Mouse (Mus musculus) ovary, postnatal 36 days (tissue): ENCODE results near the gene Cct8l1.

Source experiments
- DNase-seq: peaks from one replicate; pipeline ENCODE4 v3.0.0; 2022; ENCODE audit warnings: low spot score, mixed read lengths

Gene Cct8l1

GRCm38 (mm10) chr5:25515767-25516166 is at the start of gene Cct8l1:
Gene Cct8l1 (plus strand): TSS chr5:25516067.
- DNase-seq = no peak

DNA sequence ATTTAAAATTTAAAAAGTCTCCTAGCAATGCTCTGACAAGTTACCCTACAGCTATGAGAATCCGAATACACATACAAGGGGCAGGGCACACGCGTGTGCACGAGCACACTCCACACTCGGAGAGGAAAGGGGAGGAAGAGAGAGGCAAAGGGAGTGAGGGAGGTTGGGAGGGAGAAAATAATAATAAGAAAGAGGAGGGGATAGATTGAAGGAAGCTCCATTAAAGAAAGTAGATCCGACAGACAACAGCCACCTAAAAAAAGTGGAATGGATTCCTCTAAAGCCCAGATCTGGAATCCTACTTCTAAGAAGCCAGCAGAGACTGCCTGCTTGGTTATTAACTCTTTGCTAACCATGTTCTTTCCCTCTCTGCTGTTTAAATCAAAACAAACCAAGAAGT is 43.8 kb upstream of the Cct8l1 start:
- no peak for DNase-seq

DNA sequence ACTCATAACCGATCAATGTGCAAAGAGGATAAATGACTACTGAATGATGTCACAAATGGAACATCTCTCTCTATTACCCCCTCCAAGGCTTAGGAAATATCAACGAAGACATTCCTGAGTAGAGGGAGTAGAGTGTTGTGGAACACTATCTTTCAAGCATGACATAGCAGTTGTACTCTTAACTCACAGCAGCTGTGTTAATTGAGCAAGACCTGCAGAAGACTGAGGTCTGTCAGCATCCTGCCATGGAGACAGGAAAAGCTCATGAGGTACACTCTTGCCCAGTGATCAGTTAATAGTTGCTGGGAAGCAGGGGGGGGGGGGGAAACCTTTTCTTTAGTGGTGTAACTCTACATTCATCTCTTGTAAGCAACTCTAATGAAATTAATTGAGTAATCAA is 40.1 kb upstream of the Cct8l1 start:
- no peak for DNase-seq

DNA sequence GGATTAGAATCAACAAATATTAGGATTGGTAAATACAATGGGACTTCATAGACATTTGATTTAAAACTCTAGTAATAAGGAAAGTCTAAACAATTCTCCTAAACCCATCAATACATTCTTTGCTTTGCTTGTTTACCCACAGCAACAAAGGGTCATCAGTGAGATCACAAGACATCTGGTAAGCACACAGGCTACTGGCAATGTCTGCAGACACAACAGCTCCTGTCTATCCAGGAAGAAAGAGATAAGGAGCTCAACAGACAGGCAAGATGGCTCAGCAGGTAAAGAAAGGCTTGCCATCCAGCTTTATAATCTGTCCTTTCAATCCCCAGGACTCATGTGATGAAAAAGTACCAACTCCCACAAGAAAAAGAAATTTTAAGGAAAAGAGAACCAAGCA is 37.0 kb upstream of the Cct8l1 start:
- no peak for DNase-seq

DNA sequence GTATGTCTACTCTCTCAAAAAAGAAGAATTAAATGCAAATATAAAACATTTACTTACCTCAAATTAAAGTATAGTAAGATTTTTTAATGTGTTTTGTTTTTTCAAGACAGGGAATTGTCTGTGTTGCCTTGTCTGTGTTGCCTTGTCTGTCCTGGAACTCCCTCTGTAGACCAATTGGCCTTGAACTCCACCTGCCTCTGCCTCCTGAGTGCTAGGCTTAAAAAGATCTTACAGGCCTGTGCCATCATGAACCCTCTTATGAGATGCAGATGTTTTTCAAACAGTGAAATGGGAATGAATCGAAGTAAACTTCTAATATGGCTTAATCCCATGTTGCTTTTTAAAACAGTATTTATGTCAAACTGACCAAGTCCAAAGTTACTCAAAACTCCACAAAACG is 19.2 kb upstream of the Cct8l1 start:
- no peak for DNase-seq

GRCm38 (mm10) chr5:25497369-25497719 is 18.5 kb upstream of the Cct8l1 start:
- no peak for DNase-seq

DNA sequence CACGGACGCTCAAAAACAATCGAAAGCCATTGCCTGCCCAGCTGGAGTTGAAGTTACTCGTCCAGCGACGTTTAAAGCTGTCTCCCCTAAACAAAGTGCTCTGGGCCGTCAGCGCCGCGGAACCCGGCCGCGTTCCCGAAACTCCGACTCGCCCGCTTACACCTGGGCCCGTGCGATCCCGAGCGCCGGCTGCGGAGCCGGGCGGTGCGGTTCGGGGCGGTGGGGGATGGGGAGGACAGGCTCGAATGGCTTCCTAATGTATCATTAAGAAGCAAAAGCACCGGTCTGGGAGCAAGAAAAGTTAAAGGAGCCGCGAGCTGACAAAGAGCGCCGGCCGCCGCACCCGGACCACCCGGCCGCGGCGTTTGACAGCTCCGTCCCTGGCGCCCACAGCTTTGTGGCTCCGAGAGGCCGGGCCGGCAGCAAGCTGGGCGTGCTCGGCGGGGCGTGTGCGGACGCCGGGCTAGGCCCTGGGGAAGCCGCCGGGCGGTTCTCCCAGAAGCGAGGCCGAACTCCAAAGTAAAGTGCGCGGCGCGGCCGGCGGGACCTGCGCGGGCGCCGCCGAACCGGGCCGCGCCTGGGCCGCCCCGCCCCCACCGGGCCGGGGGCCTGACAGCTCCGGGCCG is 18.0 kb upstream of the Cct8l1 start:
- no peak for DNase-seq

DNA sequence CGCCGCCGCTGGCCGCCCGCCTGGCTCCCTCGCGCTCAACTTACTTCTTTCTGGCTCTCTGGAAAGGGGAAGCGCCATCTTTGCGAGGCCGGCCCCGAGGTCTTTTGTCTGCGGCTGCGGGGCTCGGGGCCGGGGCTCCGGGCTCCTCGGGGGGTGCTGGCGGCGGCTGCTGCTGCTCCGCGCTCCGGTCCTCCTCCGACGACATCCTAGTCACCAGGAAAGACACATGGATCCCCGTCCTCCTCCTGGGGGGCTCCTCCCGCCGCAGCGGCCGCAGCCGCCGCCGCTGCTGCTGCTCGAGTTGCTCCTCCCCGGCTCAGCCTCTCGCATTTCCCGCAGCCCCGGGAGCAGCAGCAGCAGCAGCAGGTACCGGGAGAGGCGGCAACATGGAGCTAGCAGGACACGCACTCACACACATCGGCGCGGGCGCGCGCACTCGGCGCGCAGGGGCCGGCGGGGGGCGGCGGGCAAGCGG is 17.5 kb upstream of the Cct8l1 start, which contains the start of gene Kmt2c:
Kmt2c (minus strand) TSS at position 438 of the 475 bp plus-strand sequence.
- no peak for DNase-seq

GRCm38 (mm10) chr5:25498821-25499422 is 16.9 kb upstream of the Cct8l1 start:
- DNase-seq = peak; percentile 82

GRCm38 (mm10) chr5:25499423-25500398 is 16.2 kb upstream of the Cct8l1 start:
- peak; percentile 99 for DNase-seq

GRCm38 (mm10) chr5:25500686-25501085 is 15.2 kb upstream of the Cct8l1 start:
- no peak for DNase-seq

DNA sequence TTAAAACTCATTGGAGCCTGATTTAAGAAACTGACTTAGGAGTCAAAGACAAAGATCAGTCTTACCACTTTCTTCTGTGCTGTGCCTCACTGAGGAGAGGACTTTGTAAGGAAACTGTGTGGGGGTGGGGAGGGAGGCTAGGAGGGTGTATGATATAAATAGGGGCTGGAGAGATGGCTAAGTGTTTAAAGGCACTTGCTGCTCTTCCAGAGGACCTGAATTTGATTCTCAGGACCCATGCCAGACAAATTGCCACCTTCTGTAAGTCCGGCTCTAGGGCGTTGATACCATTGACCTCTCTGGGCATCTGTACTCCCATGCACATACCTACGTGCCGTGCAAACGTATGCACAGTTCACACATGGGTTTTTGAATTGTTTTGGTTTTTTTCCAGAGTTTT is 9.8 kb upstream of the Cct8l1 start:
- DNase-seq = no peak

DNA sequence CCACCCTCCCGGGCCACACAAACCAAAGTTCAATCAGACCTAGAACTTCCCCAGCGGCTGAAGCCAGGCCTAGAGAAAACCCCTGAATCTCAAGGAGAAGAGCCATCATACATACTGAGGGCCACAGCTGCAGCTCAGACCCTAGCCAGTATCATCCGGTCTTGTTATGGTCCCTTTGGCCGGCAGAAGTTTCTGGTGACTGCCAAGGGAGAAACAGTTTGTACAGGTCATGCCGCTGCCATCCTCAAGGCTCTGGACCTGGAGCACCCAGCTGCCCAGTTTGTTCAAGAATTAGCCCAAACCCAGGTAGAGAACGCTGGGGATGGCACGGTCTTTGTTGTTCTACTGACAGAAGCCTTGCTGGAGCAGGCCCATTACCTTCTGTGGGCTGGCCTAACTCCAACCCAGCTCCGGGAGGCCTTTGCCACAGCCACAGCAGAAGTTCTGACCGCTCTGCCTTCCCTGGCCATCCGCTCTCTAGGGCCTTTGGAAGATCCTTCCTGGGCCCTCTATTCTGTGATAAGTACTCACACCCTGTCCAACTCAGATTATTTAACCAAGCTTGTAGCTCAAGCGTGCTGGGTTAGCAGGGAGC is 531 bp downstream of the Cct8l1 start:
- DNase-seq = no peak

DNA sequence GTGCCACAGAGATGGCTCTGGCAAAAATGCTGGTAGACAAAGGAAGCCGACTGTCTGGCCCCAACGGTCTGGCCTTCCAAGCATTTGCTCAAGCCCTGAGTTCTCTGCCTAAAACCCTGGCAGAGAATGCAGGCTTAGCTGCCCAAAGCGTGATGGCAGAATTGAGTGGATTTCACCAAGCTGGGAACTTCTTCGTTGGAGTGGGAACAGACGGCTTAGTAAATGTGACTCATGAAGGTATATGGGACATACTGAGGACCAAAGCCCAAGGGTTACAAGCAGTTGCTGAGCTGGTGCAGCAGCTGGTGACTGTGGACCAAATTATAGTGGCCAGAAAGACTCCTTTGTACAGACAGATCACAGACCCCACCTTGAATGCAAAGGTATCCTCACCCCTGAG is 1.7 kb downstream of the Cct8l1 start:
- no peak for DNase-seq

DNA sequence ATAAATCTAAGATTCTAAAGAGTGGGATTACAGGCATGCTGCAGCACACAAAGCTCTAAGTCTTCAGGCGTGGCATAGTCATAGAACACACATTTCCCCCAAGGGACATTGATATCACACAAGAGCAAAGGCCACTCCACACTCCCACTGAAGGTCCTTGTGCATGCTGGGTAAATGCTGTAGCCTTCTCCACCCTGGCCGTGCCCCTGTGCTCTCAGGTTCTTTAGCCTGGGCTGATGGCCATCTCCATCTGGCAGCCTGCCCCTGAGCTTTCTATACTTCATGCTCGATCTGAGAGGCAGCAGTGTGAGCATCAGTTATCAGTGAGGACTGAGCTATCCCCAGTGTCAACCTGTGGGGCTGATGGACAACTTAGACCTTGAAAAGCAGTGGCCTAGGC is 4.0 kb downstream of the Cct8l1 start:
- no peak for DNase-seq

DNA sequence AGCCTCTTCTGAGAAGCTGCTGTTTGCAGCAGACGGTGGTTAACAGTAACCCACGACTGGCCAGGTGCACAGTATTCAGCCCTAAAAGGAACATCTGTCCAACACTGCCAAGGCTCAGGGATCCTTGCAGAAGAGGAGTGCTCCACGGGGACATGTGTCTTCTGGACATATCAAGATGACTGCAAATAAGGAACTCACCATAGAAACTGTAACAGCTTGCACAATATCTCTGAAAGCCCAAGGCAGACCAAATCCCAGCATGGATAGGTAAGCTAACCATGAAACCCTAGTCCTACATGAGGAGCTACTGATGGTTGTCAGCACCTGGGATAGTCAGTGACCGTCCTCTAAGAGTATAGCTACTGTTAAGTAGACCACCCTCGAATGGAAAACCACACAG is 5.6 kb downstream of the Cct8l1 start:
- DNase-seq = no peak

- peak; percentile 10 for DNase-seq
Observed at GRCm38 (mm10) chr5:25526116-25526515, 10.2 kb downstream of the Cct8l1 start.

GRCm38 (mm10) chr5:25526926-25527325 is 11.1 kb downstream of the Cct8l1 start:
- DNase-seq = peak; percentile 33

DNA sequence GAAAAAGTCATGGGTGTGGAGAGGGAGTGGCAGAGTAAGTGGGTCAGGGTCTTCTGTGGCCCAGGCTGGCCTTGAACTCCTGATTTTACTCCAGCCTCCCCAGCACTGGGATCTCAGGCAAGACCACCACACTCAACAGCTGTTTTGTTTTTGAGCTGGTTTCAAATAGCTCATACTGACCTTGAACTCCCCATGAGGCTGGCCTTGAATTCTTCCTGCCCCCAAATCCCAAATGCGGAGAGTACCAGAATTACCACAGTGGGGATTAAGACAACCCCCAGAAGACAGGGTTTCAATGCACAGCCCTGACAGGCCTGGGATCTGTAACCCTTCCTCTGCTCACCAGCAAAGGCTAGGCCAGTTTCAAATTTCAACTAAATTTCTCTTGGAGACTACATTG is 12.1 kb downstream of the Cct8l1 start:
- DNase-seq = no peak

GRCm38 (mm10) chr5:25528851-25529528 is 13.1 kb downstream of the Cct8l1 start:
- no peak for DNase-seq

DNA sequence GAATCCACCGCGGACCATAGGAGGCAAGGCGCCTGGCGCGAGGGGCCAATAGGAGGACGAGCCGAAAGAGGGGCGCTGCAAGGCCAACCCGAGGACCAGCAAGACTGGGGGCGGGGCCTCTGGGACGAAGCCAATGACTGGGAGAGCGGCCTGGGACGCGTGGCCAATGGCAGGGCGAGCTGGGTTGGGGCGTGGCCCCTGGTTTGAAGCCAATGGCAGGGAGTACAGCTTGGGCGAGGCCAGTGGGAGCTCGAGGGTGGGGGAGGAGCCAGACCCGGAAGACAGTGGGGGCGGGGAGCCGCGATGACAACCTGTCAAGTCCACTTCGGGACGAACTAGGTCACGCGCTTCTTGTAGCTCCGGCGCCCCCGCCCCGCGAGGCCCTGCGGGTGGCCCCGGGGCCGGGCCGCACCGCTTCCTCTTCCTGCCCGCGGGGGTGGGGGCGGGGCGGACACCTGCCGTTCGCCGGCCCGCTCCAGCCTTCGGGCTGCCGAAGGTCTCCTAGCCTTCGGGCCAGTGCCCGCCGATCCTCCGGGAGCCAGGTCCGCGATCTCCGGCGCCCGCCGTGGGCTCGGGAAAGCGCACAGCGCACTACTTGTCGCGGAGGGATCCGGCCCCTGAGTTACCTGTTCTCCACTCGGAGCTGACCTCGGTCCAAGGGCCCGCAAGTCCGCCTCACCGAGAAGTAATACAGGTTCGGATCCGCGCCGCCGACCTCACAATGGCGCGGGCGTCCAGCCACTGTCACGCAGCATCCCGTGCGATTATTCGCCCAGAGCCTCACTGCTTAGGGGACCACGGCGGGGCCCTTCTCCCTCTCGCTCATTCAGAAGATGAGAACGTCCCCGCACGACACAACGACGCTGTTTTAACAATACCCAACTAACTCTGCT is 13.9 kb downstream of the Cct8l1 start:
- peak; percentile 100 for DNase-seq
